Mouse (Mus musculus): ENCODE measurements around the gene Fam163b. TPM values are rescaled to one million over a fixed set of nuclear protein-coding genes. Genes with fewer than 3 reads are reported as not detected.

The Fam163b gene
- total RNA-seq, 2 experiments from 2014 or later: 0.34 to 0.48 TPM

DNA sequence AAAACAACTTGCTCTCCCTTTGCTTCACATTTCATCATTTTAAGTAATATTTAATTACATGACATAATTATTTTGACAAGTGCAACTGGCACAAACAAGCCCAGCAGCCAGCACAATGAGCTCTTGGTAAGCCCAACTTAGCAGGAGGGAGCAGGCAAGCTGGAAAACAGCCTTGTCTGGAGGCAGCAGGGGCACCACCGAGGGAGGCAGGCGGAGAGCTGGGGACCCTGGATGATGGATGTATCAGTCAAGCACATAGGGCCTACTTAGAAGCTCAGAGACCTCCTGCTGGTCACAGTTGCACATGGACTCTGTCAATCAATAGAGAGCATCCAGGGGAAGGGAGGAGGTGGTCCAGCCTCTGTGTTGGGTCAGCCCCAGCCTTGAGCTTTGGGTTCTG lies 74.3 kb downstream of the Fam163b start:
- intact Hi-C loops (cut with DNase I): no loop called here
- DNase-seq (ENCODE audit: low spot score): no peak

GRCm38 (mm10) chr2:27067124-27067523 lies 75.2 kb downstream of the Fam163b start:
- DNase-seq (ENCODE audit: low spot score): no peak
- intact Hi-C loops (cut with DNase I): no loop called here

Other genes starting within 250 kb of the Fam163b start
- gene Surf6, start 239.6 kb downstream of the Fam163b start, total RNA-seq (2021): 10 to 100 TPM; 12.2 to 13.9 TPM
- 10 to 100 TPM; 23.7 to 25.6 TPM for gene Med22, start 231.8 kb downstream of the Fam163b start, total RNA-seq (2021)
- gene Rpl7a, start 231.7 kb downstream of the Fam163b start, total RNA-seq (2021): 100 to 1,000 TPM; 274 to 280 TPM
- gene Surf2, start 226.1 kb downstream of the Fam163b start, total RNA-seq (2021): 10 to 100 TPM; 14.7 to 14.8 TPM
- 10 to 100 TPM; 49.4 to 49.7 TPM for gene Surf1, start 226.0 kb downstream of the Fam163b start, total RNA-seq (2021)
- 10 to 100 TPM; 82.1 to 85.7 TPM for gene Surf4, start 208.6 kb downstream of the Fam163b start, total RNA-seq (2021)
- gene Stkld1, start 208.4 kb downstream of the Fam163b start, total RNA-seq (2021): not detected
- gene Rexo4, start 178.1 kb downstream of the Fam163b start, total RNA-seq (2021): 10 to 100 TPM; 13.9 to 15.2 TPM
- gene Adamts13, start 169.1 kb downstream of the Fam163b start, total RNA-seq (2021): not detected
- 10 to 100 TPM; 37.3 to 41.6 TPM for gene Cacfd1, start 132.6 kb downstream of the Fam163b start, total RNA-seq (2021)
- gene Slc2a6, start 114.5 kb downstream of the Fam163b start, total RNA-seq (2021): under 1 TPM; 0.25 to 0.39 TPM
- gene Mymk, start 70.3 kb downstream of the Fam163b start, total RNA-seq (2021): not detected
- 10 to 100 TPM; 19.1 to 26.8 TPM for gene Adamtsl2, start 63.1 kb downstream of the Fam163b start, total RNA-seq (2021)
- 1 to 10 TPM; 2.1 to 2.7 TPM for gene Dbh, start 22.7 kb upstream of the Fam163b start, total RNA-seq (2021)
- gene Sardh, start 105.8 kb upstream of the Fam163b start, total RNA-seq (2021): 10 to 100 TPM in 1 of 2 experiments, 1 to 10 TPM in 1; 9.7 to 10.2 TPM

All from heart, postnatal 25 days (tissue).